In genomic region chr7:100684538-100684937, GRCm38 (mm10) we compare ENCODE assay signal across 9 mouse cellular contexts. TPM values are rescaled to one million over a fixed set of nuclear protein-coding genes. Genes with fewer than 3 reads are reported as not detected.
DNase-seq lines count a peak whose midpoint lies in the region; ATAC-seq and TF ChIP-seq lines count a peak whose summit lies in the region.
"Had no signal": no experiment of that assay in that cellular context is flagged by ENCODE, and none has a peak within 500 bp of the region (broad histone marks: within the 10 kb centered on the region; RNA-seq: fewer than 3 reads in every experiment).

No protein-coding gene starts in this region.

- 47% methylated on average over 7 of the region's 7 CpGs for WGBS in stomach, postnatal 0 days

- TF ChIP-seq EP300 in ES-Bruce4 (IDR thresholded peaks at IDR 0.05; ENCODE audit: insufficient read depth, low read depth, low read length) = no peak
- TF ChIP-seq EP300 in stomach, postnatal 0 days (optimal IDR thresholded peaks at IDR 0.05) = no peak

- no peak for TF ChIP-seq POLR2A in ES-Bruce4 (IDR thresholded peaks at IDR 0.05; ENCODE audit: insufficient read depth, low read length)

- ATAC-seq in megakaryocyte, adult 5-6 weeks (ENCODE audit: poor library complexity, severe bottlenecking) = peak; percentile 70
- no peak for ATAC-seq in stomach, postnatal 0 days (ENCODE audit: low FRiP score, low TSS enrichment)

- peak; percentile 20 for TF ChIP-seq CTCF in ES-Bruce4 (IDR thresholded peaks at IDR 0.05; ENCODE audit: low read depth, low read length)
- peak; percentile 96 for TF ChIP-seq CTCF in stomach, postnatal 0 days (IDR thresholded peaks at IDR 0.05; ENCODE audit: low read depth)

- H3K27me3 ChIP-seq in ES-Bruce4 (ENCODE audit: control insufficient read depth, insufficient read depth, low read length, poor library complexity, severe bottlenecking) = no peaks in the 10 kb centered on the region
- no peaks in the 10 kb centered on the region for H3K27me3 ChIP-seq in stomach, postnatal 0 days (ENCODE audit: control insufficient read depth, insufficient read depth, low read length)
- H3K27me3 ChIP-seq: embryonic facial prominence, embryonic 15.5 days had no signal

- H3K27ac ChIP-seq in ES-Bruce4 (ENCODE audit: insufficient read depth, low read length) = no peak overlapping the region
- no peak overlapping the region for H3K27ac ChIP-seq in stomach, postnatal 0 days (replicated peaks)
- H3K27ac ChIP-seq: embryonic facial prominence, embryonic 15.5 days had no signal

- H3K4me1 ChIP-seq in ES-Bruce4 (ENCODE audit: control insufficient read depth, insufficient read depth, low read length) = no peaks in the 10 kb centered on the region
- H3K4me1 ChIP-seq in stomach, postnatal 0 days (replicated peaks; ENCODE audit: control insufficient read depth, insufficient read depth) = no peaks in the 10 kb centered on the region
- H3K4me1 ChIP-seq: embryonic facial prominence, embryonic 15.5 days had no signal

- H3K4me2 ChIP-seq in stomach, postnatal 0 days (replicated peaks; ENCODE audit: low read depth) = no peak overlapping the region
- H3K4me2 ChIP-seq: embryonic facial prominence, embryonic 15.5 days had no signal

- DNase-seq in heart, adult 11 months = peak; percentile 65
- no peak for DNase-seq in heart, postnatal 25 days (ENCODE audit: low spot score)
- DNase-seq in c-Kit-positive CD71-positive TER-119-positive erythroid progenitor cells, embryonic 14.5 days (ENCODE audit: low spot score) = peak; percentile 96
- peak; percentile 43 to 68 for DNase-seq in heart, adult 18-20 months
- peak; percentile 22 to 62 for DNase-seq in layer of hippocampus, postnatal 25 days (ENCODE audit: extremely low spot score in 1 of 2, low spot score in 1 of 2)
- peak; percentile 48 for DNase-seq in stomach, postnatal 0 days (ENCODE audit: low spot score)

- no peak overlapping the region for H3K9ac ChIP-seq in ES-Bruce4 (ENCODE audit: low read depth, poor library complexity, severe bottlenecking)
- H3K9ac ChIP-seq in stomach, postnatal 0 days (ENCODE audit: low read length) = no peak overlapping the region
- H3K9ac ChIP-seq: embryonic facial prominence, embryonic 15.5 days had no signal

- intact Hi-C loops in heart, postnatal 25 days (cut with DNase I) = loop anchor here (1.0 to 2.0 kb wide), 4 partner anchors 21 to 164 kb away; partner anchors contain the start of gene Fam168a

- no peak overlapping the region for H3K4me3 ChIP-seq in ES-Bruce4 (ENCODE audit: low read depth, low read length)
- H3K4me3 ChIP-seq in stomach, postnatal 0 days (ENCODE audit: low read depth, low read length) = no peak overlapping the region
- H3K4me3 ChIP-seq: embryonic facial prominence, embryonic 15.5 days had no signal

- no peaks in the 10 kb centered on the region for H3K36me3 ChIP-seq in ES-Bruce4 (ENCODE audit: control insufficient read depth, insufficient read depth, low read length, poor library complexity, severe bottlenecking)
- H3K36me3 ChIP-seq in stomach, postnatal 0 days (ENCODE audit: control insufficient read depth, insufficient read depth, low read length) = no peaks in the 10 kb centered on the region
- H3K36me3 ChIP-seq: embryonic facial prominence, embryonic 15.5 days had no signal

- no peaks in the 10 kb centered on the region for H3K9me3 ChIP-seq in ES-Bruce4 (replicated peaks; ENCODE audit: control insufficient read depth, insufficient read depth, low read length, poor library complexity, severe bottlenecking)
- H3K9me3 ChIP-seq in stomach, postnatal 0 days (ENCODE audit: control insufficient read depth, low read length) = no peaks in the 10 kb centered on the region
- H3K9me3 ChIP-seq: embryonic facial prominence, embryonic 15.5 days had no signal

RNA-seq across cellular contexts. Expression of gene Fam168a, which starts 21.9 kb away (rescaled TPM):
- total RNA-seq in heart, postnatal 25 days (2021) = 10 to 100 TPM; 39.2 to 44.9 TPM
- polyA plus RNA-seq in ES-Bruce4 (2011; ENCODE audit: insufficient read depth, insufficient read length, low read depth, missing spikeins) = 27.4 and 35.5 TPM in 2 replicates
- total RNA-seq in heart, adult 18-20 months (2021) = 10 to 100 TPM; 35.2 to 39.8 TPM
- total RNA-seq in layer of hippocampus, postnatal 25 days (2021) = 100 to 1,000 TPM; 224 to 251 TPM
- 20.3 and 28.4 TPM in 2 replicates for total RNA-seq in megakaryocyte, adult 5-6 weeks (2015)
- total RNA-seq in megakaryocyte, adult 5-6 weeks (2017) = 9.9 and 16.7 TPM in 2 replicates
- 15.5 and 17.4 TPM in 2 replicates for polyA plus RNA-seq in stomach, postnatal 0 days (2015; fragmentation: Nextera tagmentation; extraction: Ambion mirVana)

RNA-seq across cellular contexts. Expression of gene Plekhb1, which starts 22.3 kb away (rescaled TPM):
- 1 to 10 TPM; 2.7 to 4.0 TPM for total RNA-seq in heart, postnatal 25 days (2021)
- polyA plus RNA-seq in ES-Bruce4 (2011; ENCODE audit: insufficient read depth, insufficient read length, low read depth, missing spikeins) = 3.9 and 4.0 TPM in 2 replicates
- 1 to 10 TPM; 2.5 to 3.2 TPM for total RNA-seq in heart, adult 18-20 months (2021)
- total RNA-seq in layer of hippocampus, postnatal 25 days (2021) = 100 to 1,000 TPM; 161 to 194 TPM
- not detected in 2 replicates for total RNA-seq in megakaryocyte, adult 5-6 weeks (2015)
- total RNA-seq in megakaryocyte, adult 5-6 weeks (2017) = not detected in 2 replicates
- polyA plus RNA-seq in stomach, postnatal 0 days (2015; fragmentation: Nextera tagmentation; extraction: Ambion mirVana) = 8.7 and 10.4 TPM in 2 replicates

Comparison
In these comparisons a context has a peak if more than half of its experiments do, and no peak if none do; other contexts are left out.
1. RNA of gene Fam168a, which starts 21.9 kb away (total RNA-seq): 224 to 251 TPM in layer of hippocampus, postnatal 25 days; 39.2 to 44.9 TPM in heart, postnatal 25 days, 35.2 to 39.8 TPM in heart, adult 18-20 months and 9.9 to 28.4 TPM in megakaryocyte, adult 5-6 weeks; every median in the first group is over 4 times any median in the second.
2. RNA of gene Plekhb1, which starts 22.3 kb away (total RNA-seq): 161 to 194 TPM in layer of hippocampus, postnatal 25 days; 2.7 to 4.0 TPM in heart, postnatal 25 days, 2.5 to 3.2 TPM in heart, adult 18-20 months and not detected in megakaryocyte, adult 5-6 weeks; every median in the first group is over 10 times any median in the second.